Mouse (Mus musculus): ENCODE data around the gene Cat. TPM values are rescaled to one million over a fixed set of nuclear protein-coding genes. Genes with fewer than 3 reads are reported as not detected.

Gene Cat
- total RNA-seq, 1 experiment from 2014 or later: 50.4 TPM

DNA sequence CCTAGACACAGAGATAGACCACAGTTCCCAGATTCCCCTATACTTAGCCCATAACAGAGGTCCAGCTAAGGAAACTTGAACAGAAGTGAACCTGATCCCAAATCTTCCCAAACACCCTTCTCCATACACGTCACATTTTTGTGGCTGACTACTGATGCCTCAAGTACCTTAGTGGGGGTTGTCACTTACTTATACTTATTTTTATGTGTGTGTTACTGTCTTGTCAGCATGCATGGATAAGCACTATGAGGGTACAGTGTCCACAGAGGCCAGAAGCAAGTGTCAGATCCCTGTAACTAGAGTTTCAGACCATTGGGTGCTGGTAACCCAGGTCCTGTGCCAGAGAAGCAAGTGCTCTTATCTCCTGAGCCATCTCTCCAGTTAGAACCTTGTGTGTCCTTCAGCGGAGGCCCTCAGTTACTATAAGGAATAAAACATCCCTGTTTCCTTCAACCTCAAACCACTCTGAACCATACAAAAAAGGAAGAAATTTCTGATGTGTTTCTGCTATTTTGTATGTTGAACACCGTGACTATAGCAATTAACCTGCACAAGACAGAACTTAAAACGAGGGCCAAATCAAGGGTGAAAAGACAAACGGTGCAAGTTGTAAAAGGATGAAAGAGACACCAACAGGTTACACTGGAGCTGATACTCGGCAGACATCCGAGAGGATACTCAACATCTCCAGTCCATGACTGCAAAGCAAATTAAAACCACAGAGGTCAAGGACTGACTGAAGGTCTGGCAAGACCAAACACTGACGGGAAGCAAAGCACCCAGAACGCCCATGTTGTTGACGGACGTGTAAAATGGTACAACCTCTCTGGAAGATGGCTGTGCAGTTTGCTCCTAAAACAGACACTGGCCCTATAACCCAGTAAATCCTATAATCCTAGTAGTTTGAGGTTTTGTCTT lies 3.4 kb downstream of the Cat start:
- ATAC-seq (replicated peaks in 1 of 2; ENCODE audit: insufficient read depth in 1 of 2, low FRiP score in 2 of 2, low TSS enrichment in 1 of 2, low read depth in 1 of 2, poor library complexity in 2 of 2, severe bottlenecking in 2 of 2): no peak

DNA sequence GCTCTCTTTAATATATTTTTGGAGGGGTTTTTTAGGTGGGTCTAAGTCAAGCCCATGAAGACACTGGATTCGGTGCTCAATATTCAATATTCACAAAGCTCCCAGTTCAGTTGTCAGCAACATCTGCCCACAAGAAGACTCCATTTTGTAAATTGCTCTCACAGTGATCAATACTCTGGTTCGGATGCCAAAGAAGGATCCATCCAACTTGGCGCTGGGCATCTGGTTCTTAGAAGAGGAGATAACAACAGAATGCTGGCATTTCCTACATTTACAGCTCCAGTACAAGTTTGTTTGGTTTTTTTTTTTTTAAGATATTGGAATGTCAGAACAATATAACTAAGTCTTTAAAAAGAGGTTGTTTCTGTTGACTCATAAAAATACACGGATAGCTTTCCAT lies 4.1 kb downstream of the Cat start:
- ATAC-seq (replicated peaks in 1 of 2; ENCODE audit: insufficient read depth in 1 of 2, low FRiP score in 2 of 2, low TSS enrichment in 1 of 2, low read depth in 1 of 2, poor library complexity in 2 of 2, severe bottlenecking in 2 of 2): no peak

DNA sequence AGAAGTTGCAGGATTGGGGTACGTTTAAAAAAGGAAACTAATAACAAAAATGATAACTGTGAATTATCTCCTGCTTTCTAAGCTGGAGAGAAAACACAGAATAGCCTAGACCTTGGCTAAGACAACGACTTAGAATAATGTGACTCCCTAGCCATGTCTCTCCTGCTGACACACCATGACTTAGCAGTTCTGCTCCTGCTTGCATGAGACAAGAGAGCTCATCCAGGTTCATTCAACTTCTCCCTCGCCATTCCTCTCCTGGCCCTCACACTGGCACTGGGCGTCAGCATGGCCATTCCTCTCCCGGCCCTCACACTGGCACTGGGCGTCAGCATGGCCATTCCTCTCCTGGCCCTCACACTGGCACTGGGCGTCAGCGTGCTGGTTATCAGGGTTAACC lies 4.7 kb downstream of the Cat start:
- 0 out of 4 replicates have a peak, but pooled peaks of 1 of the 2 experiments have one; percentile 7 for ATAC-seq (replicated peaks in 1 of 2; ENCODE audit: insufficient read depth in 1 of 2, low FRiP score in 2 of 2, low TSS enrichment in 1 of 2, low read depth in 1 of 2, poor library complexity in 2 of 2, severe bottlenecking in 2 of 2)

DNA sequence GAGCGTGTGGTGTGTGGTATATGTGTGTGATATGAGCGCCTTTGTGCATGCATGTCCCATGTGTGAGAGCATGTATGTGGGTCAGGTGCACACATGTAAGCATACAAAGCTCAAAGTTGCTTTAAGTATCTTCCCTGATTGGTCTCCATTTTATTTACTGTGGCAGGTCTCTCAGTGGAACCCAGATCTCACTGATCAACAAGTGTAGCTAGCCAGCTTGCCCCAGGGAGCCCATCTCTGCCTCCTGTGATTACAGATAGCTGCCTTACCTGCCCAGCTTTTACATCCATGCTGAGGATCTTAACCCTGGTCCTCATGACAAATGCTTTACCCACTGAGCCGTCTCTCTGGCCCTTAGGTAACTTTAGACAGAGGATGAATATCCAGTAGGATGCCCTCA lies 6.6 kb downstream of the Cat start:
- ATAC-seq (replicated peaks in 1 of 2; ENCODE audit: insufficient read depth in 1 of 2, low FRiP score in 2 of 2, low TSS enrichment in 1 of 2, low read depth in 1 of 2, poor library complexity in 2 of 2, severe bottlenecking in 2 of 2): no peak

DNA sequence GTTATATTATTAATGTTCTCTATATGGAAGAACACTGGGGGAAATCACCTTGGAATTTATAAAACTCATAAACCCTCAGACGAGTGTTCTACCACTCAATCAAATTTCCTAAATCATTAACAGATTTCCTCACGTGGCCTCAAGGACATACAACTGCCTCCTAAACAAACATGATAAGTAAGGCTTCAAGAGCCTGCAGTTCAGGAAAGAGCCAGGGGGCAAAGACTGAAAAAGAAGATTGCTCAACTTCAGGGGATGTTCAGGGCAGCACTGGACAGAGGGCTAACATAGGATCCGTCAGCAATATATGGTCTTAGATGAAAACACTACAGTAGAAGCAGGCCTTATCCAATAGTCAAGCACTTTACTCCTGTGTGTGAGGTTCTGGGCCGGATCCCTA lies 7.5 kb downstream of the Cat start:
- no peak for ATAC-seq (replicated peaks in 1 of 2; ENCODE audit: insufficient read depth in 1 of 2, low FRiP score in 2 of 2, low TSS enrichment in 1 of 2, low read depth in 1 of 2, poor library complexity in 2 of 2, severe bottlenecking in 2 of 2)

DNA sequence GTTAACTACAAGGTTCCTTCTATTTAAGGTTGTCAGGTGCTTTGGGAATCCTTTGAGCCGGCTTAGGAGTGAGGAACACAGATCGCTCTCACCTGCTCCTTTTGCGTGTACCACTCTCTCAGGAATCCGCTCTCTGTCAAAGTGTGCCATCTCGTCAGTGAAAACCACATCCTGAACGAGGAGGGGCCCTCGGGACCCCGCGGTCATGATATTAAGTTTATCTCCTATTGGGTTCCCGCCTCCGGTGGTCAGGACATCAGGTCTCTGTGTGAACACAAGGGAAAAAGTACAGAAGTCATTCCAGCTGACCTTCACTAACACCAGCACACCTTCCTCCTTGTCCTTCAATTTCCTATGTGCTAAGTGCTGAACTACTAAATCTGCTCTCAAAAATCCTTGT lies 8.3 kb downstream of the Cat start:
- no peak for ATAC-seq (replicated peaks in 1 of 2; ENCODE audit: insufficient read depth in 1 of 2, low FRiP score in 2 of 2, low TSS enrichment in 1 of 2, low read depth in 1 of 2, poor library complexity in 2 of 2, severe bottlenecking in 2 of 2)

DNA sequence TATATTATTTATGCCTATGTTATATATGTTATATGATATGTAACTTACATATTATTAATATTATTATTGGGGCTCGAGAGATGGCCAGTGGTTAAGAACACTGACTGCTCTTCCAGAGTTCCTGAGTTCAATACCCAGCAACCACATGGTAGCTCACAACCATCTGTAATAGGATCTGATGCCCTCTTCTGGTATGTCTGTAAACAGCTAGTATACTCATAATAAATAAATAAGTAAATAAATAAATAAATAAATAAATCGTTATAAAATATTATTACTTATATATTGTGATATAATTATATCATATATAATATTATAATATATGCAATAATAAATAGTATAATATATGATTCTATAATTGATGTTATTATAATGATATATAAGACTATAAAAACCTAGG lies 8.8 kb downstream of the Cat start:
- ATAC-seq (replicated peaks in 1 of 2; ENCODE audit: insufficient read depth in 1 of 2, low FRiP score in 2 of 2, low TSS enrichment in 1 of 2, low read depth in 1 of 2, poor library complexity in 2 of 2, severe bottlenecking in 2 of 2): no peak

DNA sequence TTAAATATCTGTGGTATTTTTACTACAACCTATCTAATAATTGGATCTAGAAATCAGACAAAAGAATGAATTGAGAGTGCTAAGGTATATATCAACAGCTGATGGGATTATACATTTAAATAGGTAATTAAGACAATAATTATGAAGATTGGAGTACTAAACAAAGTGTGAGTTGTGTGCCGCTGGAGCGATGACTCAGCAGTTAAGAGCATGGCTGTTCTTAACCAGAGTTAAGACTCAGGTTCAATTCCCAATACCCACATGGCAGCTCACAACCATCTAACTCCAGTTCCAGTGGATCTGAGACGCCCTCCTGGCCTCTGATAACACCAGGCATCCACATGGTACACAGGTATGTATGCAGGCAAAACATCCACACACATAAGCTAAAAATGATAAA lies 11.6 kb downstream of the Cat start:
- no peak for ATAC-seq (replicated peaks in 1 of 2; ENCODE audit: insufficient read depth in 1 of 2, low FRiP score in 2 of 2, low TSS enrichment in 1 of 2, low read depth in 1 of 2, poor library complexity in 2 of 2, severe bottlenecking in 2 of 2)

DNA sequence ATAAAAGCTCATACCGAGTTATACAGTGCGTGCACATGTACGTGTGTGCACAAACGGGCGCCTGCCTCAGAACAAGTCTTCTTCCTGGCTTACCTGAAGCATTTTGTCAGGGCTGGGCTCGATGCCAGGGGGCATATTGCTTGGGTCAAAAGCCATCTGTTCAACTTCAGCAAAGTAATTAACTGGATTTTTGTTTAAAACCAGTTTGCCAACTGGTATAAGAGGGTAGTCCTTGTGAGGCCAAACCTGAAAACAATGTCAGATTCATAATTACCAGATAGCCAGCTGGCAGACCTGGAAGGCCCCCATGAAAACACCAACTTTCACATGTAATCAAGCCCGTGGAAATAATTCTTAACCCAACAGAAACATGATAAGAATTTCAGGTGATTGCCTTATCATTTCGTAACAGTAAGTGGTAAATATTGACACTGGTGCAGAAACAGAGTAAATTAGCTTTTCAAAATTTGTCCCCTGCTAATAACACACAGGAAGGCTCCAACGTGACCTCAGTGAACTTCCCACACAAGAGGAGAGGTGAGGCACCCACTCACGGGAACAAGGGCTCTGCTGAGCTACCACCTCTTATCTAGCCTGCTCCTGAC lies 17.9 kb downstream of the Cat start:
- ATAC-seq (replicated peaks in 1 of 2; ENCODE audit: insufficient read depth in 1 of 2, low FRiP score in 2 of 2, low TSS enrichment in 1 of 2, low read depth in 1 of 2, poor library complexity in 2 of 2, severe bottlenecking in 2 of 2): no peak

DNA sequence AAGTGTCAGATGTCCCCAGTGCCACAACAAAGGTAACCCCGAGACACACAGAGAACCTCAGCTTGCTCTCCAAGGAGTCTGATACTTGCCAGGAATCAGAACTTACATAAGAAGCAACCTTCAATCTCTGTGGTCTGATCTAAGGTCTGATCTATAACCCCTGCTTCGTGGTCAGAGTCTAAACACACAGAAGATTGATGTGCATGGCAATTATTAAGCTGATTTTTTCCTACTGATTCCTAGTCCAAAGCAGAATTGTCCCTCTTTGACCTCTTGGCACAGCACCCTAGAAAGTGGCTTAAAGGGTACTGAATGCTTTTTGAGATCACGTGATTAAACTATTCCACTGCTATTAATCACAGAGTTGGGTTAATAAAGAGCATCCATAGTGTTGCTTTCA lies 18.7 kb downstream of the Cat start:
- no peak for ATAC-seq (replicated peaks in 1 of 2; ENCODE audit: insufficient read depth in 1 of 2, low FRiP score in 2 of 2, low TSS enrichment in 1 of 2, low read depth in 1 of 2, poor library complexity in 2 of 2, severe bottlenecking in 2 of 2)

DNA sequence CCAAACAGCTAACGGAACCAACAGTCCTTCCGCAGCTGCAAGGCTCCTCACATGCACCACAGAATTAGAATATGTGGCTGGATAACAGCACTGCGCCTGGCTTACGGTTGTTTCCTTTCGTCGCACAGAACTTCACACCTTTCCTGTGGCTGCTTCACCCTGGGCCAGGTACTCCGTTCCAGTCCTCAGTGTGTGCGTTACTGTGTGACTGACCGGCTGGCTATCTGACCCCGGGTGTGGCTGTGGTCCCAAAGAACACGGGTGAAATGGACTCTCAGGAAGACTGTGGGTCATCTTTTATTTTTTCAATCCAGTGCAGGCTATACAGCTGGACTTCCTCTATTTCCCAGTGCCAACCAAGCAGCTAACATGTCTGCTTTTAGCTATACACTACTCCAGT lies 19.5 kb downstream of the Cat start:
- no peak for ATAC-seq (replicated peaks in 1 of 2; ENCODE audit: insufficient read depth in 1 of 2, low FRiP score in 2 of 2, low TSS enrichment in 1 of 2, low read depth in 1 of 2, poor library complexity in 2 of 2, severe bottlenecking in 2 of 2)

DNA sequence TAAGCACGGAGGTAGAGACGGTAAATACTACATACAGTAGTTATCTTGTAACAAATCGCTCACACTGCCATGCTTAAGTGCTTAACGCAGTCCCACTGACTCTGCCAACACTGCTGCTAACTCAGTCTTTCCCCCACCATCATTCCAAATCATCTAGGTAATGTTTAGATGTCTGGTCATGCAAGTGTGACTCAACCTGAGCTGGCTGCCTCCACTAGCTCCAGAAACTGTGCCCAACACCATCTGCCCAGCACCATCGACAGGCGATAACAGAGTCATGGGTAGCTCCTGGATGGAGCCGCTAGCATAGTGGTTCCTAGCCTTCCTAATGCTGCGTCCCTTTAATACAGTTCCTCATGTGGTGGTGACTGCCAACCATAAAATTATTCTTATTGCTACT lies 20.4 kb downstream of the Cat start:
- no peak for ATAC-seq (replicated peaks in 1 of 2; ENCODE audit: insufficient read depth in 1 of 2, low FRiP score in 2 of 2, low TSS enrichment in 1 of 2, low read depth in 1 of 2, poor library complexity in 2 of 2, severe bottlenecking in 2 of 2)

DNA sequence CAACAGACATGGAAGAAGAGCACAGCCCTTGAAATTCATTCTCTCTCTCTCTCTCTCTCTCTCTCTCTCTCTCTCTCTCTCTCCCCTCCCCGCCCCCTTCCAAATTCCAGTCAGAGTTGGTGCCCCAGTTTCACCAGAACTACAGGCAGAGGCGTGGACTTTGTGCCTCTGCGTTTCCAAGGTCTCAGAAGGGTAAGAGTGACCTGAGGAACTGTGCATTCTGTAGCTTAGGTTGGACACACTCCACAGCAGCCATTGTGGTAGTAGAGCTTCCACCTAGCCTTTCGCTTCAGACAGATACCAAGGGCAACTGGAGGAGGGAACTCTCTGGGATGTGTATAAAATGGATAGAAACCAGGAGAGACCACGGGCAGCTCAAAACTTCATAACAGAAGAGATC lies 22.2 kb downstream of the Cat start:
- ATAC-seq (replicated peaks in 1 of 2; ENCODE audit: insufficient read depth in 1 of 2, low FRiP score in 2 of 2, low TSS enrichment in 1 of 2, low read depth in 1 of 2, poor library complexity in 2 of 2, severe bottlenecking in 2 of 2): no peak

DNA sequence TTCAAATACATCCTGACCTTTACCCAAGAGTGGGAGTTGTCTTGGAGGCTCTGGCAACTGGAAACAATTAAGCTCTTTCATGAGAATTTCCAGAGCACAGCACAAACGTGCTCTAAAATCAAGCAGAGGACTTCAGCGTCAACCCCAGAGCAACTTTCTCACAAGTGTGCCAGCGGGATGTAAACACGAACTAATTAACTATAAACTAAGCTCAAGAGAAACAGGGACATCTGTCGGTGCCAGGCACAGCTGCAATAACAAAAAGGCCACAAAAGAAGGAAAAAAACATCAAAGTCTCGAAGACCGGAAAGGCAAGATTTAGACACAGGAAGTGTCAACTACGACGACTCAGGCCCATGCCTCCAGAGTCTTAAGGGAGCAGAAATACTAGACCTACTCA lies 23.2 kb downstream of the Cat start:
- ATAC-seq (replicated peaks in 1 of 2; ENCODE audit: insufficient read depth in 1 of 2, low FRiP score in 2 of 2, low TSS enrichment in 1 of 2, low read depth in 1 of 2, poor library complexity in 2 of 2, severe bottlenecking in 2 of 2): no peak

DNA sequence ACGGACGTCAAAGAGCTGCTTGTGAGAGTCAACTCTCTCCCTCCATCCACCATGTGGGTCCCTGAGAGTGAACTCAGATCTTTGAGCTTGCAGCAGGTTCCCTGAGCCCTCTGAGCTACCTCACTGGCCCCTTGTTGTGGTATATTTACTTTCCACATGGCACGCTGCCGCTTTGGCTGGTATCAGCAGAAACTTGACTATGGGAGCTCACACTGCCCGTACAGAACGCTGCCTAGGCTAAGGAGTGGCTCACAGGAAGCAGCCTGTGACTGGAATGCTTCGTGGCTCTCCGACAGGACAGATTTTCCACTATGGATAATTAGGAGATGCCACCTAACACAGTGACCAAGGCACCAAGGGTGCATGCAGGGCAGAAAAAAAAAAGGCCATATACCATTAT lies 23.8 kb downstream of the Cat start:
- no peak for ATAC-seq (replicated peaks in 1 of 2; ENCODE audit: insufficient read depth in 1 of 2, low FRiP score in 2 of 2, low TSS enrichment in 1 of 2, low read depth in 1 of 2, poor library complexity in 2 of 2, severe bottlenecking in 2 of 2)

DNA sequence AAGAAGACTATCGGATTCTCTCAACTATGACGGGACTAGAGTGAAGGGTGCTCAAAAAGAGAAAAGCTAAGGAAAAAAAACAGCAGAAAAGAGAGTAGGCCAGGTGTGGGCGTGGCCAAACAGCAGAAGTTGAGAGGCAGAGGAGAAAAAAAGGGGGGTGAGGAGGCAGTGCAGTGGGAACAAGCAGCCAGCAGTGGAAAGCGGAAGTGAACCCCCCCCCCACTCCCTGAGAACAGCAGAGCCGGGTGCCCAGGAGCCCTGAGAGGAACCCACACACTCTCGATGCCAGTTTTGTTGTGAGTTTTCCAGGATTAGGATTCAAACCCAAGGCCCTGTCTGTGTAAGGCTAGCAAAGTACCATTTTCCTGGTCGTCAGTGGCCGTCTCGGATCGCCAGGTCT lies 25.9 kb downstream of the Cat start:
- ATAC-seq (replicated peaks in 1 of 2; ENCODE audit: insufficient read depth in 1 of 2, low FRiP score in 2 of 2, low TSS enrichment in 1 of 2, low read depth in 1 of 2, poor library complexity in 2 of 2, severe bottlenecking in 2 of 2): no peak; a peak in 1 of 4 replicates

DNA sequence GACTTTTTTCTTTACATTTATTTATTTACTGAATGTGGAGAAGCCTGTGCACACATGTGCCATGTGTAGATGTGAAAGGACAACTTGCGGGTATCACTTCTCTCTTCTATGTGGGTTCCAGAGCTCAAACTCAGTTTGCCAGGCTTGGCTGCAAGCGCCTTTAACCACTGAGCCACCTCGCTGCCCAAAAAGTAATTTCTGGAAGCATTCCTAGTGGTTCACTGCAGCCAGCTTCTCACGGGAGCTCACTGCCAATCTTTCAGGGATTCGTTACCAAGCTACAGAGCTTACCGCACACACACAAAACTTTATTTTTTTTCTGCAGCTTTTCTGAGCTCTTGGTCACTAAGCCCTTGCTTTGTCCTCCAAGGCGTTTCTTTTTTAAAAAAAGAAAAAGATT lies 27.3 kb downstream of the Cat start:
- no peak for ATAC-seq (replicated peaks in 1 of 2; ENCODE audit: insufficient read depth in 1 of 2, low FRiP score in 2 of 2, low TSS enrichment in 1 of 2, low read depth in 1 of 2, poor library complexity in 2 of 2, severe bottlenecking in 2 of 2)

DNA sequence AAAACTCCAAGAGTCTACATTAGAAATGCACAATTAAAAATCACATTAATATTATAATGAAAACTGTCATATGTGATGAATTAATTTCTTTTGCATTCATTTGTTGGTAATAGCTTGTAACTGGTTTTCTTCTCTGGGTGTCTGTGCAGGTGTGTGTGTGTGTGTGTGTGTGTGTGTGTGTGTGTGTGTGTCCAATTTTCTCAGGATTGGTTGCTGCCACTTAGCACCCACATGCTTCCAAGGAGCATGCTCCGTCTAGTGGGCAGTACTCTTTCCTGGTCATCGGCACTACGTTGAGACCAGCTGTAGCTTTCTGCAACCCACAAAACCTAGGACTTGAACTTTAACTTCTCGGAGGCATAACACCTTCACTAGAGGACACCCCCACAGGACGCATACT lies 27.9 kb downstream of the Cat start:
- no peak for ATAC-seq (replicated peaks in 1 of 2; ENCODE audit: insufficient read depth in 1 of 2, low FRiP score in 2 of 2, low TSS enrichment in 1 of 2, low read depth in 1 of 2, poor library complexity in 2 of 2, severe bottlenecking in 2 of 2)

DNA sequence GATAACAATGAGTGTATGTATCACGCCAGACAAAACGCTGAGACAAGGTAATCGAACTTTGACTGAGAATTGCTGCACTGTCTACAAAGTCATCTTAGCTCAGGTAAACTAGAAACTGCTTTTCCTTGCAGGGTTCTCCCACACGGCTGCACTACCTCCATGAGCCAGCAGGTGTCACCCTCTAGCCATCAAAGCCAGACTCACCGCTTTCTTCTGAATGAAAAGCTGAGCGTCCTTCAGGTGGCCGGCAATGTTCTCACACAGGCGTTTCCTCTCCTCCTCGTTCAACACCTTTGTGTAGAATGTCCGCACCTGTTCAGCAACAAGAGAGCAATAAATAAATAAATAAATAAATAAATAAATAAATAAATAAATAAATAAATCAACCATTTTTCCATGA lies 28.3 kb downstream of the Cat start:
- peak; percentile 76 to 85 for ATAC-seq (replicated peaks in 1 of 2; ENCODE audit: insufficient read depth in 1 of 2, low FRiP score in 2 of 2, low TSS enrichment in 1 of 2, low read depth in 1 of 2, poor library complexity in 2 of 2, severe bottlenecking in 2 of 2)

Measured in hematopoietic stem cell, adult 5-6 weeks (primary cell).